Mouse (Mus musculus): ENCODE results near the gene Wdr20rt. TPM values are rescaled to one million over a fixed set of nuclear protein-coding genes. Genes with fewer than 3 reads are reported as not detected.
"Not testable (repeated sequence)": the region's sequence is repeated elsewhere in the genome, so short reads cannot be mapped to it uniquely, and the experiment has no call there.

Gene Wdr20rt
- polyA plus RNA-seq, 1 experiment from 2014 or later, result not detected

DNA sequence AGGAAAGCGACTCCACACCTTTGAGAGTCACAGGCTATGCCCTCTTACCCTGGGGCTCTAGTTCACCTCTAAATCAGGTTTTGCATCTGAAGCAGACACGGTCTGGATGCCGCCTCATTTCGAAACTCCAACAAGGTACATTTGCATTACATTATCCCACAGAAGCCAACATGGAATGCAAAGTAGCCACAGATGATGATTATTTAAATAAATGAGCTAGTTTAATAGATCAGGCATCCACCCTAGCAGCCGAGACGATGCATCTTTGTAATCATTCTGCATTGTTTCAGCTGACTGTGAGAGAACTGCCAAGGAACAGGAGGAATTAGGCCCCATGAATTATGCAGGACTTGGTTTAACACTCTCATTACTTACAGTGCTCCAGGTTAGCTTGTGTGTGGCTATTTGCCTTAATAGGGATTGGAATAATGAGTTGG, 8.9 kb upstream of the Wdr20rt start:
- no peak for ATAC-seq

DNA sequence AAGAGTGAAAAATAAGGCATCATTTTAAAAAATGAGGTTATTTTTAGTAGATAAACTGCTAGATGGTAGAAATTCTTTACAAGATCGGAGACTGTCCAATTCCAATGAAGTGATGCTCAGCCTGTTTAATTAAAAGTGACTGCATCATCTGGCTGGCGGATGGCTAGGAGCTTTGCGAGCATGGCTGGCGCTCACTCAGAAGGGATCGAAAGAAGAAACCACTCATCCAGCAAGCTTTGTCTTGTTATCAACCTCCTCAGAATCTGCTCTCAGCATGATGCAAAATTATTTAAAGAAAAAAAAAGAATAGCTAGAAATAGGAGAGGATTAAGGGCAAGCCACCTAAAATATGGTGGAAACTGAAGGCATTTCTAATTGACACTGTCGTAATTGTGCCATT, 3.3 kb downstream of the Wdr20rt start:
- no peak for TF ChIP-seq EP300 (IDR thresholded peaks at IDR 0.05; ENCODE audit: low read depth)
- no peak for TF ChIP-seq CTCF (IDR thresholded peaks at IDR 0.05; ENCODE audit: low read depth)
- no peaks in the 10 kb centered on the region for H3K27me3 ChIP-seq (ENCODE audit: insufficient read depth, low read length)
- no peak overlapping the region for H3K4me3 ChIP-seq (ENCODE audit: low read depth, low read length)
- no peak overlapping the region for H3K4me2 ChIP-seq (ENCODE audit: low read depth, low read length)
- WGBS (ENCODE audit: insufficient replicate concordance), result 85% methylated on average over 6 of the region's 6 CpGs
- ATAC-seq, result no peak
- no peaks in the 10 kb centered on the region for H3K4me1 ChIP-seq (ENCODE audit: insufficient read depth)
- DNase-seq, result no peak
- no peaks in the 10 kb centered on the region for H3K9me3 ChIP-seq (ENCODE audit: low read length)
- H3K27ac ChIP-seq (ENCODE audit: low read depth), result no peak overlapping the region
- no peak overlapping the region for H3K9ac ChIP-seq (replicated peaks)
- no peaks in the 10 kb centered on the region for H3K36me3 ChIP-seq (replicated peaks; ENCODE audit: insufficient read depth, low read length)

More for the DNA sequence above, 8.9 kb upstream of the Wdr20rt start:
- no peak overlapping the region for H3K4me3 ChIP-seq (ENCODE audit: low read depth, low read length)
- H3K9me3 ChIP-seq (ENCODE audit: low read length), result no peaks in the 10 kb centered on the region
- H3K27me3 ChIP-seq (ENCODE audit: insufficient read depth, low read length), result no peaks in the 10 kb centered on the region
- no peak overlapping the region for H3K27ac ChIP-seq (ENCODE audit: low read depth)
- WGBS (ENCODE audit: insufficient replicate concordance), result 81% methylated on average over 6 of the region's 6 CpGs
- no peaks in the 10 kb centered on the region for H3K4me1 ChIP-seq (ENCODE audit: insufficient read depth)
- H3K9ac ChIP-seq (replicated peaks), result no peak overlapping the region
- H3K4me2 ChIP-seq (ENCODE audit: low read depth, low read length), result no peak overlapping the region
- DNase-seq, result no peak
- H3K36me3 ChIP-seq (replicated peaks; ENCODE audit: insufficient read depth, low read length), result no peaks in the 10 kb centered on the region
- TF ChIP-seq CTCF (IDR thresholded peaks at IDR 0.05; ENCODE audit: low read depth) (no peak), EP300 (IDR thresholded peaks at IDR 0.05; ENCODE audit: low read depth) (no peak)

DNA sequence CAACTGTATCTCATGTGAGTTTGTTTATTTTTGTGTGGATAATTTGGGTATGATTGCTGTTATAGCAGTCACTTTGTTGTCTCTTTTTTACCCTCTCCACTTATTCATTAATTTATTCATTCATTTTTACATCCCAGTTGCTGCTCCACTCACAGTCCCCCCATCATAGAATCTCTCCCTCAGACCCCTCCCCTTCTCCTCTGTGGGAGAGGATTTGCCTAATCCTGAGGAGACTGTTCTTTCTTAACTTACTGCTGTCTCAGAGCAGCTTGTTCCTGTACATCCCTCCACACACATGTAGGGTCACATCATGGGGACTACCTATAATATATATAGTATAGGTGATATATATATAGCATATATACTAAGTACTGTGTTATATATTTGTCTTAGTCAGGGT, 3.7 kb downstream of the Wdr20rt start:
- DNase-seq, result no peak
- H3K9me3 ChIP-seq (ENCODE audit: low read length), result no peaks in the 10 kb centered on the region
- ATAC-seq, result no peak
- no peaks in the 10 kb centered on the region for H3K4me1 ChIP-seq (ENCODE audit: insufficient read depth)
- no peaks in the 10 kb centered on the region for H3K36me3 ChIP-seq (replicated peaks; ENCODE audit: insufficient read depth, low read length)
- no peak overlapping the region for H3K9ac ChIP-seq (replicated peaks)
- no peak overlapping the region for H3K4me2 ChIP-seq (ENCODE audit: low read depth, low read length)
- H3K27me3 ChIP-seq (ENCODE audit: insufficient read depth, low read length), result no peaks in the 10 kb centered on the region
- no peak overlapping the region for H3K27ac ChIP-seq (ENCODE audit: low read depth)
- TF ChIP-seq EP300 (IDR thresholded peaks at IDR 0.05; ENCODE audit: low read depth) (no peak), CTCF (IDR thresholded peaks at IDR 0.05; ENCODE audit: low read depth) (no peak)
- no peak overlapping the region for H3K4me3 ChIP-seq (ENCODE audit: low read depth, low read length)

DNA sequence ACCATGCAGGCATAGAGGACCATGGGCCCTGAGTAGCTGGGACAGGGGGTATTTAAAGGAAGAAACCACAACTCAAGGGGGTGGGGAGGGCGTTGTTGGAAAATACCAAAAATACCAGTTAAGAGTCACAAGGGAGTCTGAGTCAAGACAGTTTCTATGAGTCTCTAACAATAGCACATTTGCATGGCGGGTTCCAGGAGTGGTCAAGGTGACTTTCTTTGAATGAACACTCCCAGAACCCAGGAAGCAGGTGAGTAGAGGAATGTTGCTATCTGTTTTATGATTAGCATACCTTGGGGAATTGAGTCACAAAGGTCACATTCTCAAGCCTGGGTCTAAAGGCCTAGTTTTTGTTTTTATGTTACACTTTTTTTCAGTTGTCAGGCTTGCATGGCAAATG, 7.5 kb downstream of the Wdr20rt start:
- H3K9ac ChIP-seq (replicated peaks); H3K4me3 ChIP-seq (ENCODE audit: low read depth, low read length): not testable (repeated sequence)
- WGBS (ENCODE audit: insufficient replicate concordance), result 74% methylated on average over 2 of the region's 2 CpGs

DNA sequence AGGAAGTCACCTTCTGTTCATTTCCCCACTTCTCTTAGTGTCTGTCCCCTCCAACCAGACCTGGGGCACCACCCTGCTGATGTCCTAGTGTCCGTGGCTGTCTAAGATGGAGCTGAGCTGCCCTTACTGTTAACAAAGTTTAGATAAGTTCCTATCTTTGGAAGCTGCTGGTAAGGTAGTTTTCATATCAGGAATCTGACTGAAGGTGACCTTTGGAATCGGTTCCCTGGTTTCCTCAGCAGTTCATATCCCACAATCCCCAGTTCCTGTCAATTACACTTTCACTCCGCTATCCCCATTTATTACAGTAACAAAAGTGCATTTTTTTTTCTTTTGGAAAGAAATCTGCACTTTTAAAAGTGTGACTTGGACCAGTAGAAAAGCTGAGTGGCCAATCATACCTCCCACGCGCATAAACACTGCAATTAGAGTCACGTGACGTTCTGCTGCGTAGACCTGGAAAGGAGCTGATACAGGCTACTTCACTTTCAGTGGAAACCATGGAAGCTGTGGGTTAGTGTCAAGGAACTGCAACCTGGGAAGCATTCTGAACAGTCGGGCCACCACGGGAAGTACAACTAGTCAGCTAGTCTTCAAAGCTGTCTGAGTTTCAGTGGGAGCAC, 24.9 kb downstream of the Wdr20rt start:
- H3K9me3 ChIP-seq (ENCODE audit: low read length), result no peaks in the 10 kb centered on the region
- H3K9ac ChIP-seq (replicated peaks), result no peak overlapping the region
- H3K36me3 ChIP-seq (replicated peaks; ENCODE audit: insufficient read depth, low read length), result no peaks in the 10 kb centered on the region
- no peak overlapping the region for H3K27ac ChIP-seq (ENCODE audit: low read depth)
- no peak overlapping the region for H3K4me3 ChIP-seq (ENCODE audit: low read depth, low read length)
- 78% methylated on average over 10 of the region's 10 CpGs for WGBS (ENCODE audit: insufficient replicate concordance)
- ATAC-seq, result no peak
- H3K27me3 ChIP-seq (ENCODE audit: insufficient read depth, low read length), result no peaks in the 10 kb centered on the region
- TF ChIP-seq CTCF (IDR thresholded peaks at IDR 0.05; ENCODE audit: low read depth), result no peak
- no peak for TF ChIP-seq EP300 (IDR thresholded peaks at IDR 0.05; ENCODE audit: low read depth)
- no peaks in the 10 kb centered on the region for H3K4me1 ChIP-seq (ENCODE audit: insufficient read depth)
- DNase-seq, result no peak
- no peak overlapping the region for H3K4me2 ChIP-seq (ENCODE audit: low read depth, low read length)

More for the DNA sequence above, 7.5 kb downstream of the Wdr20rt start:
- H3K4me2 ChIP-seq (ENCODE audit: low read depth, low read length); DNase-seq; ATAC-seq; H3K36me3 ChIP-seq (replicated peaks; ENCODE audit: insufficient read depth, low read length); H3K9me3 ChIP-seq (ENCODE audit: low read length); H3K27ac ChIP-seq (ENCODE audit: low read depth); H3K4me1 ChIP-seq (ENCODE audit: insufficient read depth); H3K27me3 ChIP-seq (ENCODE audit: insufficient read depth, low read length): not testable (repeated sequence)

DNA sequence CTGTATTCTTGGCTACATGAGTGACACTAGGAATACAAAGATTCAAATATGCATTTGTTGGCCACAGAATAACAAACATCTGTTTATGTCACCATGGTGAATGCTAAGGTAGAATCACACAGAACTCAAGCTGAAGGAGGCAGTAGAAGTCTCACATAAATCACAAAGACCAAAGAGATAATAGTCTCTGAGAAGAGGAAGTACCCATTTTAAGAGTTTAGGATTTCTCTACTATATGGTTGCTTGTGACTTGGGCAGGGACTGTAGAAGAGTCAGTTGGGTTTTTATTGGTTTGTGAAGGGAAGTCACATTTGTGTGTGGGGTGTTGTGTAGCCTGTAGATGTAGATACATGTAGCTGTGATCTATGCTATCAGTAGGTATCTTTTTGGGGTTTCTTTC, 31.6 kb downstream of the Wdr20rt start:
- H3K27ac ChIP-seq (ENCODE audit: low read depth), result no peak overlapping the region
- no peak for ATAC-seq

More for the DNA sequence above, 31.6 kb downstream of the Wdr20rt start:
- H3K27me3 ChIP-seq (ENCODE audit: insufficient read depth, low read length), result no peaks in the 10 kb centered on the region
- no peaks in the 10 kb centered on the region for H3K4me1 ChIP-seq (ENCODE audit: insufficient read depth)
- no peaks in the 10 kb centered on the region for H3K9me3 ChIP-seq (ENCODE audit: low read length)
- no peak overlapping the region for H3K4me3 ChIP-seq (ENCODE audit: low read depth, low read length)
- DNase-seq, result no peak
- TF ChIP-seq EP300 (IDR thresholded peaks at IDR 0.05; ENCODE audit: low read depth), result no peak
- TF ChIP-seq CTCF (IDR thresholded peaks at IDR 0.05; ENCODE audit: low read depth), result no peak
- H3K9ac ChIP-seq (replicated peaks), result no peak overlapping the region
- H3K4me2 ChIP-seq (ENCODE audit: low read depth, low read length), result no peak overlapping the region
- no peaks in the 10 kb centered on the region for H3K36me3 ChIP-seq (replicated peaks; ENCODE audit: insufficient read depth, low read length)

All from liver, postnatal 0 days (tissue).